Mouse (Mus musculus) liver, embryonic 14.5 days (tissue): ENCODE data around the gene Pabpc4.

Experiments
- CTCF ChIP-seq: IDR thresholded peaks from 2 replicates; pipeline ENCODE4 v1.5.1; 2016; ENCODE audit warnings: antibody characterized with exemption, low read depth, control low read depth
- EP300 ChIP-seq: IDR thresholded peaks from 2 replicates; pipeline ENCODE4 v1.6.1; 2016; ENCODE audit warnings: antibody characterized with exemption, low read depth

DNA sequence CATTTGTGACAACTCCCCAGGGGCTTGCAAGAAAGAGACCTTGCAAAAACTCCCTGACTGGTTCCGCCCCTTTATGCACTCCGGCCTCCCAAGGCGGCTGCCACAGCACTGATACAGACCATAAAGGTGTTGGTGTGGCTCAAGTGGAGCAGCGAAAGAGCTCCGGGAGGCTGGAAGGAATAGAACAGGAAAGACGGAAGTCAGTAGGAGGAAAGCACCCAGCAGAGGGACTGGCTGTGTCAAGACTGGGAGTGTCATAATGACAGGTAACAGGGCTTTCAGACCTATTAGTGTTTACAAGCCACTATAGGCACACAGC, 81.3 kb downstream of the Pabpc4 start:
- TF ChIP-seq CTCF: no peak
- TF ChIP-seq EP300: no peak
